9 mouse cellular contexts compared by ENCODE assay signal in the genomic region with DNA sequence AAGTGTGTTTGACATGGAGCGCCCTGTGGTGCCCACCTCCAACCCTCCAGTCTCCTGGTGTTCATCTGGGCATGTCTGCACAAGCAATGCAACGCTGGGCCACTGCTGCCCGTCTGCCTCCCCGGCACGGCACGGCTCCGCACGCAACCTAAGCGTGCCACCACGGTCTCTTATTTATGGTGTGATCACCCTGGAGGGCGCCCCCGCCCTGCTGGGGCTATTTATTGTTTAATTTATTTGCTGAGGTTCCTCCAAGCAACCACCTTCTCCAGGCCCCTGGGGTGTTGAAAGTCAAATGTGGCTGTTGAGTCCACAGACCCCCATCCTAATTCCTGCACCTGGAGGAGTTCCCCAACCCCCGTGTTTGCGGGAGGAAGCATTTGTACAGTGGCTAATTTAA. TPM values are rescaled to one million over a fixed set of nuclear protein-coding genes. Genes with fewer than 3 reads are reported as not detected.
DNase-seq lines count a peak whose midpoint lies in the region; ATAC-seq and TF ChIP-seq lines count a peak whose summit lies in the region.
"Had no signal": no experiment of that assay in that cellular context is flagged by ENCODE, and none has a peak within 500 bp of the region (broad histone marks: within the 10 kb centered on the region; RNA-seq: fewer than 3 reads in every experiment).

No protein-coding gene starts in this region.

- ATAC-seq in hindbrain, embryonic 16.5 days = no peak

- peak overlapping the region; percentile 90 for H3K4me2 ChIP-seq in hindbrain, embryonic 16.5 days (ENCODE audit: low read length)
- no peak overlapping the region for H3K4me2 ChIP-seq in myocyte (ENCODE audit: low read depth)

- H3K4me3 ChIP-seq in left cerebral cortex, adult 2 months = peak overlapping the region; percentile 96
- no peak overlapping the region; the same call in 1 of the 2 replicates for H3K4me3 ChIP-seq in hindbrain, embryonic 16.5 days (ENCODE audit: low read length)
- peak overlapping the region; percentile 51 for H3K4me3 ChIP-seq in myocyte
- H3K4me3 ChIP-seq: erythroblast, embryonic 14.5 days had no signal

- DNase-seq in cerebellum, adult 11-12 months = peak; percentile 68
- DNase-seq in cerebellum, adult 11 months = no peak
- DNase-seq in left cerebral cortex, adult 2 months (ENCODE audit: extremely low spot score in 1 of 2, low spot score in 2 of 2) = no peak
- DNase-seq in left cerebral cortex, postnatal 36 days (ENCODE audit: low spot score in 2 of 2) = no peak
- no peak for DNase-seq in urinary bladder, postnatal 25 days (ENCODE audit: low spot score)
- no peak for DNase-seq in urinary bladder, postnatal 14 days (ENCODE audit: low spot score)

- H3ac ChIP-seq in myocyte (ENCODE audit: control insufficient read depth, insufficient read length) = no peak overlapping the region

- 93% methylated on average over 14 of the region's 14 CpGs for WGBS in hindbrain, embryonic 16.5 days

- H3K36me3 ChIP-seq in hindbrain, embryonic 16.5 days (ENCODE audit: control insufficient read depth, insufficient read depth, low read length) = peaks cover 16% of the 10 kb centered on the region
- H3K36me3 ChIP-seq in myocyte (ENCODE audit: control insufficient read depth, insufficient read depth) = peaks cover 10% of the 10 kb centered on the region

- H3K4me1 ChIP-seq in hindbrain, embryonic 16.5 days (ENCODE audit: control insufficient read depth, insufficient read depth, low read depth, low read length) = peaks cover 21% of the 10 kb centered on the region

- H3K27me3 ChIP-seq in hindbrain, embryonic 16.5 days (replicated peaks; ENCODE audit: control insufficient read depth, insufficient read depth, low read length) = no peaks in the 10 kb centered on the region
- H3K27me3 ChIP-seq in myocyte (ENCODE audit: control insufficient read depth, insufficient read depth, insufficient read length) = no peaks in the 10 kb centered on the region

- H3K9me3 ChIP-seq in hindbrain, embryonic 16.5 days (ENCODE audit: control insufficient read depth, low read length) = no peaks in the 10 kb centered on the region

- TF ChIP-seq CTCF in left cerebral cortex, adult 2 months (IDR thresholded peaks at IDR 0.05) = no peak

- H3K9ac ChIP-seq in hindbrain, embryonic 16.5 days (ENCODE audit: low read depth, low read length) = no peak overlapping the region

- TF ChIP-seq POLR2A in myocyte (IDR thresholded peaks at IDR 0.05; ENCODE audit: insufficient read length, low read depth) = no peak

- H3K79me2 ChIP-seq in myocyte (ENCODE audit: control insufficient read depth, insufficient read depth) = peaks cover 12% of the 10 kb centered on the region

- peak overlapping the region; percentile 97 for H3K27ac ChIP-seq in left cerebral cortex, adult 2 months
- no peak overlapping the region for H3K27ac ChIP-seq in hindbrain, embryonic 16.5 days (ENCODE audit: low read depth, low read length)

- intact Hi-C loops in left cerebral cortex, adult 2 months (cut with DNase I) = no loop called here
- intact Hi-C loops in left cerebral cortex, postnatal 36 days (cut with DNase I) = no loop called here

TF ChIP-seq in myocyte, 11 proteins besides CTCF, POLR2A, EP300 and RAD21:
- TF ChIP-seq TCF12 (IDR thresholded peaks at IDR 0.05; ENCODE audit: insufficient read depth, poor library complexity, severe bottlenecking) = no peak

RNA-seq across cellular contexts. Expression of a gene that starts 3.1 kb away (rescaled TPM):
- 10 to 100 TPM; 46.8 to 50.0 TPM for total RNA-seq in left cerebral cortex, adult 2 months (2021)
- 10 to 100 TPM; 35.0 to 51.0 TPM for total RNA-seq in left cerebral cortex, postnatal 36 days (2021)
- polyA plus RNA-seq in hindbrain, embryonic 16.5 days (2015; fragmentation: Nextera tagmentation; extraction: Ambion mirVana) = 71.4 and 77.4 TPM in 2 replicates
- 26.9 TPM for polyA plus RNA-seq in myocyte (2012; fragmentation: generic; extraction: Trizol)

RNA-seq across cellular contexts. Expression of a gene that starts 45.6 kb away (rescaled TPM):
- total RNA-seq in left cerebral cortex, adult 2 months (2021) = 10 to 100 TPM; 22.1 to 26.3 TPM
- 10 to 100 TPM; 17.5 to 26.0 TPM for total RNA-seq in left cerebral cortex, postnatal 36 days (2021)
- polyA plus RNA-seq in hindbrain, embryonic 16.5 days (2015; fragmentation: Nextera tagmentation; extraction: Ambion mirVana) = 61.0 and 61.9 TPM in 2 replicates
- polyA plus RNA-seq in myocyte (2012; fragmentation: generic; extraction: Trizol) = 49.3 TPM

RNA-seq across cellular contexts. Expression of a gene that starts 45.9 kb away (rescaled TPM):
- total RNA-seq in left cerebral cortex, adult 2 months (2021) = 10 to 100 TPM; 13.3 to 14.4 TPM
- total RNA-seq in left cerebral cortex, postnatal 36 days (2021) = 10 to 100 TPM; 12.8 to 15.7 TPM
- 9.5 and 10.1 TPM in 2 replicates for polyA plus RNA-seq in hindbrain, embryonic 16.5 days (2015; fragmentation: Nextera tagmentation; extraction: Ambion mirVana)
- polyA plus RNA-seq in myocyte (2012; fragmentation: generic; extraction: Trizol) = 15.0 TPM
